In the genomic region with DNA sequence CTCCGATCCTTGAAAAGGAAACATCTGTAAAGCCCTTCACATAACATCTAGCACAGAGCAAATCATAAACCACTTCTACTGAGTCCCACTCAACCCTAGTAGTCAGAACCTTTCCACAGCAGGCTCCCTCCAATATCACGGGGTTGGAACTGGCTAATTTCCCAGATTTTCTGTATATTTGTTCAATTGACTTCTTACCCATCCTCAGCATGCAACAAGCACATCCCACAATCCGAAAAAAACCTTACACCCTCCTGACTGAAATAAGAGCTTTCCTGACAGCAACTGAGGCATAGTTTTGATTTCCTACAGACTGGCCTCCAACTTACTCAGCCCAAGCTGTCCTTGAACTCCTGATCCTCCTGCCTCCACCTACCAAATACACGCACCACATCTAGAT, we compare ENCODE assay signal across 13 mouse cellular contexts. TPM values are rescaled to one million over a fixed set of nuclear protein-coding genes. Genes with fewer than 3 reads are reported as not detected.
"Had no signal": no experiment of that assay in that cellular context is flagged by ENCODE, and none has a peak within 500 bp of the region (broad histone marks: within the 10 kb centered on the region; RNA-seq: fewer than 3 reads in every experiment).

No protein-coding gene starts in this region.

- H3K27ac ChIP-seq: left cerebral cortex, adult 2 months; limb, embryonic 10.5 days; lung, embryonic 15.5 days; midbrain, embryonic 12.5 days; stomach, postnatal 0 days had no signal

- H3K4me3 ChIP-seq: left cerebral cortex, adult 2 months; limb, embryonic 10.5 days; lung, embryonic 15.5 days; midbrain, embryonic 12.5 days had no signal

- H3K27me3 ChIP-seq: lung, embryonic 15.5 days; midbrain, embryonic 12.5 days had no signal

- H3K4me2 ChIP-seq: lung, embryonic 15.5 days; midbrain, embryonic 12.5 days had no signal

- H3K9me3 ChIP-seq: limb, embryonic 10.5 days; lung, embryonic 15.5 days; midbrain, embryonic 12.5 days had no signal

- H3K9ac ChIP-seq: lung, embryonic 15.5 days; midbrain, embryonic 12.5 days had no signal

- ATAC-seq: intestine, postnatal 0 days; midbrain, embryonic 16.5 days had no signal

- DNase-seq: kidney, adult 8-10 months; kidney, postnatal 25 days; lung, postnatal 14 days; right cerebral cortex, postnatal 25 days; thymus, postnatal 4 days had no signal

RNA-seq across cellular contexts. Expression of gene Lrr1, which starts 12.2 kb away (rescaled TPM):
- total RNA-seq: layer of hippocampus, postnatal 25 days; left cerebral cortex, adult 2 months had no signal
